Mouse (Mus musculus): ENCODE measurements around the gene Olfr896-ps1. TPM values are rescaled to one million over a fixed set of nuclear protein-coding genes. Genes with fewer than 3 reads are reported as not detected.

Gene Olfr896-ps1
- polyA plus RNA-seq (2012; fragmentation: generic; extraction: Trizol): not detected

GRCm38 (mm10) chr9:38290807-38291206, at the start of gene Olfr896-ps1:
Olfr896-ps1 (plus strand) TSS chr9:38291107.

GRCm38 (mm10) chr9:38252474-38252873, 38.4 kb upstream of the Olfr896-ps1 start, which contains the start of gene Olfr143:
Olfr143 (plus strand) TSS chr9:38252774.

GRCm38 (mm10) chr9:38267551-38267950, 23.4 kb upstream of the Olfr896-ps1 start, which contains the start of gene Olfr895:
Olfr895 (plus strand) TSS chr9:38267851.

GRCm38 (mm10) chr9:38328760-38329159, 37.9 kb downstream of the Olfr896-ps1 start, which contains the start of gene Olfr25:
Olfr25 (plus strand) TSS chr9:38329060.

Other genes with a start within 250 kb of the Olfr896-ps1 start
- not detected for gene Olfr884, start 244.6 kb upstream of the Olfr896-ps1 start, polyA plus RNA-seq (2012; fragmentation: generic; extraction: Trizol)
- not detected for gene Olfr885, start 229.8 kb upstream of the Olfr896-ps1 start, polyA plus RNA-seq (2012; fragmentation: generic; extraction: Trizol)
- not detected for gene Olfr887, start 207.0 kb upstream of the Olfr896-ps1 start, polyA plus RNA-seq (2012; fragmentation: generic; extraction: Trizol)
- gene Olfr888, start 183.0 kb upstream of the Olfr896-ps1 start, polyA plus RNA-seq (2012; fragmentation: generic; extraction: Trizol): not detected
- gene Olfr889, start 175.9 kb upstream of the Olfr896-ps1 start, polyA plus RNA-seq (2012; fragmentation: generic; extraction: Trizol): under 1 TPM; 0.01 to 0.06 TPM
- not detected for gene Olfr890, start 148.6 kb upstream of the Olfr896-ps1 start, polyA plus RNA-seq (2012; fragmentation: generic; extraction: Trizol)
- not detected for gene Olfr891, start 110.3 kb upstream of the Olfr896-ps1 start, polyA plus RNA-seq (2012; fragmentation: generic; extraction: Trizol)
- gene Olfr893, start 82.7 kb upstream of the Olfr896-ps1 start, polyA plus RNA-seq (2012; fragmentation: generic; extraction: Trizol): not detected
- not detected for gene Olfr894, start 73.1 kb upstream of the Olfr896-ps1 start, polyA plus RNA-seq (2012; fragmentation: generic; extraction: Trizol)
- not detected for gene Olfr143, start 38.3 kb upstream of the Olfr896-ps1 start, polyA plus RNA-seq (2012; fragmentation: generic; extraction: Trizol)
- not detected for gene Olfr895, start 23.3 kb upstream of the Olfr896-ps1 start, polyA plus RNA-seq (2012; fragmentation: generic; extraction: Trizol)
- not detected for gene Olfr25, start 38.0 kb downstream of the Olfr896-ps1 start, polyA plus RNA-seq (2012; fragmentation: generic; extraction: Trizol)
- not detected for gene Olfr898, start 57.3 kb downstream of the Olfr896-ps1 start, polyA plus RNA-seq (2012; fragmentation: generic; extraction: Trizol)
- gene Olfr250, start 75.8 kb downstream of the Olfr896-ps1 start, polyA plus RNA-seq (2012; fragmentation: generic; extraction: Trizol): not detected
- not detected for gene Olfr251, start 86.0 kb downstream of the Olfr896-ps1 start, polyA plus RNA-seq (2012; fragmentation: generic; extraction: Trizol)
- not detected for gene Olfr147, start 110.6 kb downstream of the Olfr896-ps1 start, polyA plus RNA-seq (2012; fragmentation: generic; extraction: Trizol)
- not detected for gene Olfr901, start 138.3 kb downstream of the Olfr896-ps1 start, polyA plus RNA-seq (2012; fragmentation: generic; extraction: Trizol)
- gene Olfr902, start 156.5 kb downstream of the Olfr896-ps1 start, polyA plus RNA-seq (2012; fragmentation: generic; extraction: Trizol): not detected
- not detected for gene Olfr904, start 172.0 kb downstream of the Olfr896-ps1 start, polyA plus RNA-seq (2012; fragmentation: generic; extraction: Trizol)
- not detected for gene Olfr905, start 180.0 kb downstream of the Olfr896-ps1 start, polyA plus RNA-seq (2012; fragmentation: generic; extraction: Trizol)
- gene Olfr906, start 196.0 kb downstream of the Olfr896-ps1 start, polyA plus RNA-seq (2012; fragmentation: generic; extraction: Trizol): not detected
- not detected for gene Olfr907, start 204.7 kb downstream of the Olfr896-ps1 start, polyA plus RNA-seq (2012; fragmentation: generic; extraction: Trizol)
- gene Olfr911-ps1, start 230.5 kb downstream of the Olfr896-ps1 start, polyA plus RNA-seq (2012; fragmentation: generic; extraction: Trizol): not detected
- not detected for gene Olfr910, start 246.7 kb downstream of the Olfr896-ps1 start, polyA plus RNA-seq (2012; fragmentation: generic; extraction: Trizol)

All from C3H10T1/2 (cell line).